ENCODE assay signal across 10 mouse cellular contexts in the genomic region with DNA sequence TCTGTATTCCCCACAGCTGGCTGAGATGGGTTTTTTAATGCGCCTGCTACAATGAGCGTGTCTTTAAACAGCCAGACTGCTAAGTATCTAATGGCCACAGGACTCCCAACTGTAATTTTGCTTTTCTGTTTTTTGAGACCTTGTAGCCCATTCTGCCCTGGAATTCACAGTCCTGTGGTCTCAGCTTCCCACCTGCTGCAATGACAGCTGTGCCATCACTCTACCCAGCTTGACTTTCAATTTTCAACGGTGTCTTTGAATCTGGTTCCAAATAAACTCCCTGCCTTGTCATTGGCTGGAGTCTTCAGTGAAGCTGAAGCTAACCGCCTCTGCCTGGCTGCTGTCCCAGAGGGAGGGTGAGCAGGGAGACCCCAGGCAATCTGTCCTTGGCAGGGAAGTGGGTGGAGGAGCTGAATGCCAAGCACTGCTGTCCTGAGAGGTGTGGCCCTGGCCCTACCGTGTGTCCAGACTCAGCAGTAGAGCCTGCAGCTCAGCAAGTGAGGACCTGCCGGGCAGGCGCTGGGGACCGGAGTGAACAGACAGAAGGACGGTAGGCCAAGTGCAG. TPM values are rescaled to one million over a fixed set of nuclear protein-coding genes. Genes with fewer than 3 reads are reported as not detected.
DNase-seq lines count a peak whose midpoint lies in the region; ATAC-seq lines count a peak whose summit lies in the region.
"Had no signal": no experiment of that assay in that cellular context is flagged by ENCODE, and none has a peak within 500 bp of the region (broad histone marks: within the 10 kb centered on the region; RNA-seq: fewer than 3 reads in every experiment).

No protein-coding gene starts in this region.

- no peak overlapping the region for H3K9ac ChIP-seq in hindbrain, embryonic 14.5 days
- H3K9ac ChIP-seq: midbrain, embryonic 12.5 days had no signal

- H3K9me3 ChIP-seq in hindbrain, embryonic 14.5 days (ENCODE audit: control insufficient read depth, low read length) = no peaks in the 10 kb centered on the region
- H3K9me3 ChIP-seq: midbrain, embryonic 12.5 days had no signal

- peak; percentile 40 for DNase-seq in gastrocnemius, postnatal 14 days
- no peak for DNase-seq in gastrocnemius, postnatal 36 days
- DNase-seq in retina, postnatal 1 day = peak; percentile 9
- DNase-seq in retina, embryonic 14.5 days (ENCODE audit: low spot score) = no peak
- no peak for DNase-seq in hindbrain, embryonic 14.5 days (ENCODE audit: low spot score)
- DNase-seq in right cerebral cortex, postnatal 14 days = no peak
- DNase-seq: lung, adult 18-20 months; thymus, postnatal 25 days had no signal

- ATAC-seq in hindbrain, embryonic 14.5 days (ENCODE audit: low FRiP score) = peak; percentile 34; the same call in 1 of the 2 replicates
- ATAC-seq in frontal cortex, adult (ENCODE audit: low TSS enrichment) = no peak

- 65% methylated on average over 9 of the region's 9 CpGs for WGBS in hindbrain, embryonic 14.5 days

- no peaks in the 10 kb centered on the region for H3K27me3 ChIP-seq in hindbrain, embryonic 14.5 days (ENCODE audit: control insufficient read depth, insufficient read depth, low read length)
- H3K27me3 ChIP-seq: midbrain, embryonic 12.5 days had no signal

- no peak overlapping the region for H3K27ac ChIP-seq in hindbrain, embryonic 14.5 days
- H3K27ac ChIP-seq: midbrain, embryonic 12.5 days had no signal

- intact Hi-C loops in gastrocnemius, postnatal 14 days (cut with DNase I; ENCODE audit: low total_unique reads) = no loop called here
- intact Hi-C loops in gastrocnemius, postnatal 36 days (cut with DNase I) = no loop called here

- H3K4me2 ChIP-seq in hindbrain, embryonic 14.5 days (replicated peaks) = no peak overlapping the region
- H3K4me2 ChIP-seq: midbrain, embryonic 12.5 days had no signal

- H3K4me1 ChIP-seq in hindbrain, embryonic 14.5 days (replicated peaks; ENCODE audit: control insufficient read depth, insufficient read depth, low read length) = 0 out of 2 replicates have a peak, but pooled peaks cover 9% of the 10 kb centered on the region

- H3K36me3 ChIP-seq in hindbrain, embryonic 14.5 days (replicated peaks; ENCODE audit: control insufficient read depth, insufficient read depth) = 0 out of 2 replicates have a peak, but pooled peaks cover 8% of the 10 kb centered on the region

- H3K4me3 ChIP-seq in hindbrain, embryonic 14.5 days (replicated peaks; ENCODE audit: low read length) = no peak overlapping the region
- H3K4me3 ChIP-seq: midbrain, embryonic 12.5 days had no signal

RNA-seq across cellular contexts. Expression of gene Otoa, which starts 1.6 kb away (rescaled TPM):
- under 1 TPM; 0.40 to 0.62 TPM for total RNA-seq in gastrocnemius, postnatal 14 days (2021)
- total RNA-seq in gastrocnemius, postnatal 36 days (2021) = under 1 TPM; 0.20 to 0.28 TPM
- 0.07 and 0.20 TPM in 2 replicates for polyA plus RNA-seq in hindbrain, embryonic 14.5 days (2014; fragmentation: Nextera tagmentation; extraction: Ambion mirVana)

RNA-seq across cellular contexts. Expression of gene Igsf6, which starts 8.7 kb away (rescaled TPM):
- 1 to 10 TPM in 1 of 2 experiments, under 1 TPM in 1; 0.74 to 1.1 TPM for total RNA-seq in gastrocnemius, postnatal 14 days (2021)
- total RNA-seq in gastrocnemius, postnatal 36 days (2021) = under 1 TPM; 0.18 to 0.49 TPM
- polyA plus RNA-seq in hindbrain, embryonic 14.5 days (2014; fragmentation: Nextera tagmentation; extraction: Ambion mirVana) = 0.82 and 1.5 TPM in 2 replicates

RNA-seq across cellular contexts. Expression of gene Mettl9, which starts 48.8 kb away (rescaled TPM):
- 10 to 100 TPM; 22.2 to 27.2 TPM for total RNA-seq in gastrocnemius, postnatal 14 days (2021)
- total RNA-seq in gastrocnemius, postnatal 36 days (2021) = 10 to 100 TPM; 18.5 to 19.7 TPM
- polyA plus RNA-seq in hindbrain, embryonic 14.5 days (2014; fragmentation: Nextera tagmentation; extraction: Ambion mirVana) = 203 and 209 TPM in 2 replicates

Comparison
In these comparisons a context has a peak if more than half of its experiments do, and no peak if none do; other contexts are left out.
1. DNase-seq: peak in gastrocnemius, postnatal 14 days (single experiment) and retina, postnatal 1 day (single experiment); none in gastrocnemius, postnatal 36 days (0 of 2), retina, embryonic 14.5 days (single experiment), hindbrain, embryonic 14.5 days (single experiment) and right cerebral cortex, postnatal 14 days (single experiment).